Mouse (Mus musculus) bone marrow, adult 2 months (tissue): Measurements from ENCODE around the gene Adtrp.

Experiments
- CTCF ChIP-seq: fragments of 200-500 bp; IDR thresholded peaks from 2 replicates; pipeline ENCODE4 v1.5.1; 2011; ENCODE audit warnings: low read length, control low read depth; ENCODE audit not compliant: control insufficient read depth, insufficient read depth
- POLR2A ChIP-seq: fragments of 200-500 bp; IDR thresholded peaks from 2 replicates; pipeline ENCODE4 v1.6.1; 2011; ENCODE audit warnings: low read depth, mild to moderate bottlenecking, control low read depth, low read length, borderline replicate concordance; ENCODE audit not compliant: control insufficient read depth

DNA sequence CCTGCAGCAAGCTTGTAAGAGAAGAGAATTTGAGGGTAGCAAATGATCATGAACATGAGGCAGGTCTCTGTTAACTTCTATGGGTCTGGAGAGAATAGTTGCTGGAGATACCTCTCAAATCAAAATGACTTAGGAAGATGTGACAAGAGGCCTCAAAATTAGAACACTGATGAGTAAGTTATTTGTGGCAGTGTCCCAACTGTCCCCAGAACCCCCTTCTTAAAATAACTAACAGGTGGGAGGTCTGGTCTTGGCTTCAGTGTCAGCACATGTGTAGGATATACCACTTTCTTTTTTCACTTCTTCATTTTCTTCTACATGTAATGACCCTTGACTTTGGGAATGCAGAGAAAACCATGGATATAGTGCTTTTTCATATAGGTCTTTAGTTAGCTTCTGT lies 33.0 kb upstream of the Adtrp start:
- TF ChIP-seq POLR2A (no peak), CTCF (no peak)
